Mouse (Mus musculus) cortical plate, adult 2 months (tissue): Measurements from ENCODE around the gene Lsp1.

Experiments
- CTCF ChIP-seq: fragments of 200-500 bp; IDR thresholded peaks from 2 replicates; pipeline ENCODE4 v1.5.1; 2011; ENCODE audit warnings: mild to moderate bottlenecking, control low read depth, low read length; ENCODE audit not compliant: insufficient read depth; ENCODE audit errors: extremely low read depth
- POLR2A ChIP-seq: fragments of 200-500 bp; IDR thresholded peaks from 2 replicates; pipeline ENCODE4 v1.6.1; 2011; ENCODE audit warnings: mild to moderate bottlenecking, low read length, control low read depth; ENCODE audit not compliant: insufficient read depth; ENCODE audit errors: extremely low read depth

- TF ChIP-seq POLR2A (no peak), CTCF (no peak)
Observed at GRCm38 (mm10) chr7:142478001-142478400, 17.4 kb downstream of the Lsp1 start.
